Mouse (Mus musculus): ENCODE data around the gene Erich3.

GRCm38 (mm10) chr3:154704755-154705154, 41.1 kb downstream of the Erich3 start:
- no peak for TF ChIP-seq CTCF (IDR thresholded peaks at IDR 0.05; ENCODE audit: extremely low read depth, insufficient read depth, insufficient read length, insufficient replicate concordance)
- no peak for TF ChIP-seq POLR2A (IDR thresholded peaks at IDR 0.05; ENCODE audit: low read depth, low read length)
